17 mouse cellular contexts compared by ENCODE assay signal in the genomic region with DNA sequence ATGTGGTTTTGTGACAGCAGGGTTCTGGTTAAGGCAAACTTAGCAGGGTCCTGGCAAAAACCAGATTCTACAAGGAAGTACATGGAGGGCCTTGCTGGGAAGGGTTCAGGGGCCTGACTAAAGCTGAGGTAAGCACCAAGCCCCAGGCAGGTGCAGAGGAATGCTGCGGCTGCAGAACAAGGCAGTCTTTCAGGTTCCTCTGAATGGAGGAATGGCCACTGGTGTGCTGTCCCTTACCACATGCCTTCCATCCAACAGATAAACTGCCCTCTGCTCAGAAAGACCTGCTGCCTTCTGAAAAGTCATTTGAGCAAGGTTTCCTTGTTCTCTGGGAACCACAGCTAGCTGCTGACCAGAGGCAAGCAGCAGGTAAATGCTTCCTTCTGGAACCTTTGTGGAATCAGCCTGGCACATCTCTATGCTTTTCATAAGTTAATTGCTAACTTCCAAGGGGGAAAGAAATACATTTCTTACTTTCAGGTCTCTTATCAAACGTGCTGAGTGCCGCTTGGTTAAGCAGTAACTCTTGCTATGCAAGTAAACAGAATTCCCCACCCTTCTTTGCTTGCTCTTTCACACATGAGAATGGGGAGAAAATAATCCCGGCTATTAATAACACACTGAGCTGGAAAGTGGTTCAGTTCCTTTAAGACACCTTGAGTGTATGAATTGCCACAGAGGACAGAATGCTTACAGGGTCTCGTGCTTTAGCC.
DNase-seq lines count a peak whose midpoint lies in the region; ATAC-seq and TF ChIP-seq lines count a peak whose summit lies in the region.
"Had no signal": no experiment of that assay in that cellular context is flagged by ENCODE, and none has a peak within 500 bp of the region (broad histone marks: within the 10 kb centered on the region; RNA-seq: fewer than 3 reads in every experiment).

No protein-coding gene starts in this region.

- H3K4me3 ChIP-seq in heart, embryonic 10.5 days, result no peak overlapping the region
- no peak overlapping the region for H3K4me3 ChIP-seq in kidney, postnatal 0 days (replicated peaks; ENCODE audit: low read depth, low read length)
- no peak overlapping the region for H3K4me3 ChIP-seq in lung, postnatal 0 days (ENCODE audit: low read depth, low read length)
- no peak overlapping the region for H3K4me3 ChIP-seq in forebrain, postnatal 0 days (ENCODE audit: low read depth, low read length)
- H3K4me3 ChIP-seq: hindbrain, embryonic 15.5 days; liver, embryonic 13.5 days; megakaryocyte, embryonic 14.5 days; neural tube, embryonic 13.5 days had no signal

- peak; percentile 84 for ATAC-seq in kidney, postnatal 0 days (replicated peaks; ENCODE audit: low FRiP score, low read depth)
- peak; percentile 91 for ATAC-seq in lung, postnatal 0 days
- ATAC-seq in forebrain, postnatal 0 days, result no peak

- no peak for TF ChIP-seq CTCF in kidney, postnatal 0 days (IDR thresholded peaks at IDR 0.05; ENCODE audit: low read depth)
- TF ChIP-seq CTCF in lung, postnatal 0 days (IDR thresholded peaks at IDR 0.05), result no peak
- TF ChIP-seq CTCF in forebrain, postnatal 0 days (IDR thresholded peaks at IDR 0.05; ENCODE audit: low read depth), result no peak

- DNase-seq in heart, embryonic 10.5 days (ENCODE audit: low spot score), result no peak
- no peak for DNase-seq in heart, adult 8-10 months (ENCODE audit: low spot score)
- peak; percentile 31 for DNase-seq in kidney, postnatal 0 days (ENCODE audit: low spot score)
- DNase-seq in lung, postnatal 0 days (ENCODE audit: low spot score), result peak; percentile 85
- DNase-seq in yolk sac, embryonic 10.5 days (ENCODE audit: low spot score), result peak; percentile 4
- no peak for DNase-seq in thymus, postnatal 0 days (ENCODE audit: low spot score)
- no peak for DNase-seq in forebrain, postnatal 0 days
- DNase-seq in cerebellum, adult 18-20 months, result no peak
- DNase-seq: adrenal gland, postnatal 10 days; cerebellum, adult 9-11 months; layer of hippocampus, adult 9-11 months; left cerebral cortex, postnatal 4 days; liver, embryonic 13.5 days; thymus, postnatal 4 days had no signal

- 0 out of 2 replicates have a peak, but pooled peaks cover 6% of the 10 kb centered on the region for H3K4me1 ChIP-seq in heart, embryonic 10.5 days
- H3K4me1 ChIP-seq in kidney, postnatal 0 days (replicated peaks; ENCODE audit: insufficient read depth, low read length), result no peaks in the 10 kb centered on the region
- H3K4me1 ChIP-seq in lung, postnatal 0 days (ENCODE audit: insufficient read depth, low read depth, low read length), result no peaks in the 10 kb centered on the region
- no peaks in the 10 kb centered on the region for H3K4me1 ChIP-seq in forebrain, postnatal 0 days (ENCODE audit: insufficient read depth)
- H3K4me1 ChIP-seq: hindbrain, embryonic 15.5 days; liver, embryonic 13.5 days; megakaryocyte, embryonic 14.5 days; neural tube, embryonic 13.5 days had no signal

- no peaks in the 10 kb centered on the region for H3K36me3 ChIP-seq in heart, embryonic 10.5 days
- H3K36me3 ChIP-seq in kidney, postnatal 0 days (ENCODE audit: insufficient read depth, low read length), result no peaks in the 10 kb centered on the region
- H3K36me3 ChIP-seq in lung, postnatal 0 days (ENCODE audit: insufficient read depth, low read length), result no peaks in the 10 kb centered on the region
- no peaks in the 10 kb centered on the region for H3K36me3 ChIP-seq in forebrain, postnatal 0 days (ENCODE audit: insufficient read depth)
- H3K36me3 ChIP-seq: hindbrain, embryonic 15.5 days; liver, embryonic 13.5 days; neural tube, embryonic 13.5 days had no signal

- TF ChIP-seq EP300 in lung, postnatal 0 days (IDR thresholded peaks at IDR 0.05), result peak; percentile 84

- H3K27ac ChIP-seq in heart, embryonic 10.5 days, result peak overlapping the region; percentile 12
- peak overlapping the region; percentile 83 for H3K27ac ChIP-seq in kidney, postnatal 0 days
- H3K27ac ChIP-seq in lung, postnatal 0 days (ENCODE audit: low read length), result peak overlapping the region; percentile 51
- no peak overlapping the region for H3K27ac ChIP-seq in forebrain, postnatal 0 days (ENCODE audit: low read depth, low read length)
- H3K27ac ChIP-seq: hindbrain, embryonic 15.5 days; liver, embryonic 13.5 days; neural tube, embryonic 13.5 days had no signal

- no peaks in the 10 kb centered on the region for H3K9me3 ChIP-seq in heart, embryonic 10.5 days
- H3K9me3 ChIP-seq in kidney, postnatal 0 days (replicated peaks; ENCODE audit: low read length), result no peaks in the 10 kb centered on the region
- H3K9me3 ChIP-seq in lung, postnatal 0 days (ENCODE audit: low read length), result no peaks in the 10 kb centered on the region
- H3K9me3 ChIP-seq in forebrain, postnatal 0 days (ENCODE audit: low read length), result no peaks in the 10 kb centered on the region
- H3K9me3 ChIP-seq: hindbrain, embryonic 15.5 days; liver, embryonic 13.5 days; neural tube, embryonic 13.5 days had no signal

- no peak overlapping the region for H3K9ac ChIP-seq in kidney, postnatal 0 days (ENCODE audit: low read depth, low read length)
- H3K9ac ChIP-seq in lung, postnatal 0 days (replicated peaks; ENCODE audit: low read depth), result no peak overlapping the region
- H3K9ac ChIP-seq in forebrain, postnatal 0 days, result no peak overlapping the region
- H3K9ac ChIP-seq: hindbrain, embryonic 15.5 days; liver, embryonic 13.5 days; neural tube, embryonic 13.5 days had no signal

- no peaks in the 10 kb centered on the region for H3K27me3 ChIP-seq in heart, embryonic 10.5 days (ENCODE audit: insufficient read depth, poor library complexity, severe bottlenecking)
- no peaks in the 10 kb centered on the region for H3K27me3 ChIP-seq in kidney, postnatal 0 days (ENCODE audit: insufficient read depth, low read length)
- H3K27me3 ChIP-seq in lung, postnatal 0 days (replicated peaks; ENCODE audit: insufficient read depth, low read length), result no peaks in the 10 kb centered on the region
- no peaks in the 10 kb centered on the region for H3K27me3 ChIP-seq in forebrain, postnatal 0 days (ENCODE audit: insufficient read depth, low read length)
- H3K27me3 ChIP-seq: hindbrain, embryonic 15.5 days; liver, embryonic 13.5 days; megakaryocyte, embryonic 14.5 days; neural tube, embryonic 13.5 days had no signal

- WGBS in heart, embryonic 10.5 days, result 75% methylated on average over 5 of the region's 5 CpGs
- 63% methylated on average over 5 of the region's 5 CpGs for whole genome bisulfite sequencing in kidney, postnatal 0 days
- 49% methylated on average over 5 of the region's 5 CpGs for WGBS in lung, postnatal 0 days
- 84% methylated on average over 5 of the region's 5 CpGs for WGBS in forebrain, postnatal 0 days

- H3K4me2 ChIP-seq in kidney, postnatal 0 days (ENCODE audit: low read length), result no peak overlapping the region
- H3K4me2 ChIP-seq in lung, postnatal 0 days (replicated peaks; ENCODE audit: low read depth, low read length), result no peak overlapping the region; the same call in 1 of the 2 replicates
- H3K4me2 ChIP-seq in forebrain, postnatal 0 days (ENCODE audit: low read depth), result no peak overlapping the region
- H3K4me2 ChIP-seq: hindbrain, embryonic 15.5 days; liver, embryonic 13.5 days; neural tube, embryonic 13.5 days had no signal

Comparison
In these comparisons a context has a peak if more than half of its experiments do, and no peak if none do; other contexts are left out.
1. DNase-seq: peak in kidney, postnatal 0 days (single experiment), lung, postnatal 0 days (single experiment) and yolk sac, embryonic 10.5 days (single experiment); none in heart, embryonic 10.5 days (single experiment), heart, adult 8-10 months (single experiment), thymus, postnatal 0 days (single experiment), forebrain, postnatal 0 days (single experiment) and cerebellum, adult 18-20 months (0 of 2).